ENCODE assay signal across 16 mouse cellular contexts in the genomic region with DNA sequence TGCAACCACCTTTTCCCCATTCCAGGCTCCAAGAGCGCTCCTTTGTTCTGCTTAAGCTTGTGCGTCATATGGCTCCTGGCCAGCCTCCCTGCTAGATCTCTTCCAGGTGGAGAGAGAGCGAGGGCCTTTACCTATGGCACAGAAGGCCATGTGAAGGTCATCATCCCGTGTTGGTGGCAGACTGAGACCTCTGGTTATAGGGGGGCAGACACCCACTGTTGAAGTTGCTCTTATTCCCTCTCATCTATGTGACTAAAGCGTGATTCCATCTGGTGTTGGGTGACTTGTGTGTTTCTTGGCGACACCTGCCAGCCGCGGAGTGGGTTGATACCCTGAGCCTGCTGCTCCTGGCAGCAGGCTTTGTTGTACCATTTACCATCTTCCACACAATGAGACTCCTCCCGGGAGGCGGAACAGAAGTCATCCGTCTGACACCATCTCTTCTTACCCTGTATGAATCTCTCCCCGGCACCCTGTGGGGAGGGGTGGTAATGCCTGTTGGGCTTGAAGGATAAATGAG. TPM values are rescaled to one million over a fixed set of nuclear protein-coding genes. Genes with fewer than 3 reads are reported as not detected.
DNase-seq lines count a peak whose midpoint lies in the region; ATAC-seq and TF ChIP-seq lines count a peak whose summit lies in the region.
"Had no signal": no experiment of that assay in that cellular context is flagged by ENCODE, and none has a peak within 500 bp of the region (broad histone marks: within the 10 kb centered on the region; RNA-seq: fewer than 3 reads in every experiment).

No protein-coding gene starts in this region.

- peaks cover 3% of the 10 kb centered on the region; the same call in 1 of the 2 replicates for H3K4me1 ChIP-seq in midbrain, postnatal 0 days (ENCODE audit: insufficient read depth, low read length)
- peaks cover 3% of the 10 kb centered on the region for H3K4me1 ChIP-seq in midbrain, embryonic 16.5 days (ENCODE audit: control insufficient read depth, insufficient read depth, low read length)
- H3K4me1 ChIP-seq: liver, embryonic 13.5 days had no signal

- no peak overlapping the region for H3K9ac ChIP-seq in midbrain, postnatal 0 days (replicated peaks; ENCODE audit: low read length, poor library complexity, severe bottlenecking)
- no peak overlapping the region for H3K9ac ChIP-seq in midbrain, embryonic 16.5 days (ENCODE audit: low read depth, low read length)
- H3K9ac ChIP-seq: embryonic facial prominence, embryonic 13.5 days; heart, embryonic 12.5 days; liver, embryonic 13.5 days; neural tube, embryonic 13.5 days had no signal

- no peak overlapping the region for H3K4me3 ChIP-seq in midbrain, postnatal 0 days (ENCODE audit: low read depth, low read length)
- H3K4me3 ChIP-seq in midbrain, embryonic 16.5 days (ENCODE audit: low read depth, low read length) = no peak overlapping the region
- H3K4me3 ChIP-seq: embryonic facial prominence, embryonic 13.5 days; heart, embryonic 12.5 days; liver, embryonic 13.5 days; neural tube, embryonic 13.5 days had no signal

- 59% methylated on average over 12 of the region's 12 CpGs for WGBS in midbrain, postnatal 0 days
- 52% methylated on average over 12 of the region's 12 CpGs for WGBS in midbrain, embryonic 16.5 days

- no peaks in the 10 kb centered on the region for H3K9me3 ChIP-seq in midbrain, postnatal 0 days (ENCODE audit: low read length)
- no peaks in the 10 kb centered on the region for H3K9me3 ChIP-seq in midbrain, embryonic 16.5 days (replicated peaks; ENCODE audit: control insufficient read depth, low read length, poor library complexity, severe bottlenecking)
- H3K9me3 ChIP-seq: embryonic facial prominence, embryonic 13.5 days; heart, embryonic 12.5 days; liver, embryonic 13.5 days; neural tube, embryonic 13.5 days had no signal

- peak; percentile 27 for DNase-seq in midbrain, postnatal 0 days (ENCODE audit: low spot score)
- DNase-seq in frontal cortex, postnatal 10 days (ENCODE audit: low spot score in 2 of 2) = peak; percentile 37 to 64
- peak; percentile 27 to 81 for DNase-seq in left cerebral cortex, adult 8-10 months (ENCODE audit: low spot score in 2 of 2)
- no peak for DNase-seq in B cell, adult 2 months
- no peak for DNase-seq in urinary bladder, postnatal 14 days (ENCODE audit: low spot score)
- DNase-seq in embryo, embryonic 9.5 days (ENCODE audit: extremely low spot score) = no peak
- DNase-seq: adrenal gland, postnatal 25 days; kidney, adult 2 months; liver, embryonic 13.5 days had no signal

- no peak overlapping the region for H3K4me2 ChIP-seq in midbrain, postnatal 0 days (ENCODE audit: low read depth, low read length, poor library complexity, severe bottlenecking)
- H3K4me2 ChIP-seq in midbrain, embryonic 16.5 days (ENCODE audit: low read length) = no peak overlapping the region
- H3K4me2 ChIP-seq: embryonic facial prominence, embryonic 13.5 days; heart, embryonic 12.5 days; liver, embryonic 13.5 days; neural tube, embryonic 13.5 days had no signal

- no peaks in the 10 kb centered on the region for H3K36me3 ChIP-seq in midbrain, postnatal 0 days (ENCODE audit: insufficient read depth, low read length)
- no peaks in the 10 kb centered on the region for H3K36me3 ChIP-seq in midbrain, embryonic 16.5 days (ENCODE audit: control insufficient read depth, insufficient read depth, low read length)
- H3K36me3 ChIP-seq: embryonic facial prominence, embryonic 13.5 days; heart, embryonic 12.5 days; liver, embryonic 13.5 days; neural tube, embryonic 13.5 days had no signal

- no peak for TF ChIP-seq CTCF in midbrain, postnatal 0 days (IDR thresholded peaks at IDR 0.05)

- no peak overlapping the region for H3K27ac ChIP-seq in midbrain, postnatal 0 days (ENCODE audit: low read depth, low read length)
- H3K27ac ChIP-seq in midbrain, embryonic 16.5 days (ENCODE audit: low read length) = no peak overlapping the region
- H3K27ac ChIP-seq: embryonic facial prominence, embryonic 13.5 days; liver, embryonic 13.5 days; neural tube, embryonic 13.5 days had no signal

- H3K27me3 ChIP-seq in midbrain, postnatal 0 days (ENCODE audit: insufficient read depth, low read length) = no peaks in the 10 kb centered on the region
- no peaks in the 10 kb centered on the region for H3K27me3 ChIP-seq in midbrain, embryonic 16.5 days (ENCODE audit: control insufficient read depth, insufficient read depth, low read depth, low read length)
- H3K27me3 ChIP-seq: embryonic facial prominence, embryonic 13.5 days; liver, embryonic 13.5 days; neural tube, embryonic 13.5 days had no signal

- ATAC-seq in midbrain, postnatal 0 days (ENCODE audit: low FRiP score) = no peak
- no peak for ATAC-seq in midbrain, embryonic 16.5 days

RNA-seq across cellular contexts. Expression of a gene that starts 3.7 kb away (rescaled TPM):
- total RNA-seq in midbrain, postnatal 0 days (2014; rRNA removed) = not detected in 2 replicates
- polyA plus RNA-seq in midbrain, postnatal 0 days (2015; fragmentation: Nextera tagmentation; extraction: Ambion mirVana) = not detected in 2 replicates
- not detected in 2 replicates for polyA plus RNA-seq in midbrain, embryonic 16.5 days (2015; fragmentation: Nextera tagmentation; extraction: Ambion mirVana)
- total RNA-seq in left cerebral cortex, adult 8-10 months (2022) = not detected
- total RNA-seq: adrenal gland, postnatal 25 days; ES-E14; megakaryocyte progenitor cell, adult 5-6 weeks had no signal
- polyA plus RNA-seq: embryonic facial prominence, embryonic 13.5 days; heart, embryonic 12.5 days; kidney, adult 2 months; liver, embryonic 13.5 days; neural tube, embryonic 13.5 days; urinary bladder, adult 2 months had no signal

Comparison
In these comparisons a context has a peak if more than half of its experiments do, and no peak if none do; other contexts are left out.
1. DNase-seq: peak in midbrain, postnatal 0 days (single experiment), frontal cortex, postnatal 10 days (2 of 2) and left cerebral cortex, adult 8-10 months (2 of 2); none in B cell, adult 2 months (0 of 2), urinary bladder, postnatal 14 days (single experiment) and embryo, embryonic 9.5 days (single experiment).